Mouse (Mus musculus) forebrain, embryonic 16.5 days (tissue): ENCODE measurements around the gene Rpl10a. TPM values are rescaled to one million over a fixed set of nuclear protein-coding genes. Genes with fewer than 3 reads are reported as not detected.

Experiments
- ATAC-seq: fragments of 200-750 bp; cut with Nextera tagmentation; 2 replicates; pipeline ENCODE4 v1.8.0; 2017; ENCODE audit warnings: mild to moderate bottlenecking, moderate library complexity
- H3K27ac ChIP-seq: fragments of 300-500 bp; sonication (generic); 2 replicates; pipeline ENCODE4 v1.5.1; 2014; ENCODE audit warnings: low read length, control low read depth
- H3K27me3 ChIP-seq: fragments of 300-500 bp; sonication (generic); replicated peaks from 2 replicates; pipeline ENCODE4 v1.6.1; 2014; ENCODE audit warnings: low read length; ENCODE audit not compliant: control insufficient read depth, insufficient read depth
- H3K36me3 ChIP-seq: fragments of 300-500 bp; sonication (generic); 2 replicates; pipeline ENCODE4 v1.6.1; 2014; ENCODE audit not compliant: control insufficient read depth, insufficient read depth
- H3K4me1 ChIP-seq: fragments of 300-500 bp; sonication (generic); replicated peaks from 2 replicates; pipeline ENCODE4 v1.6.1; 2014; ENCODE audit warnings: low read length; ENCODE audit not compliant: control insufficient read depth, insufficient read depth
- H3K4me2 ChIP-seq: fragments of 300-500 bp; sonication (generic); 2 replicates; pipeline ENCODE4 v1.6.1; 2014; ENCODE audit warnings: mild to moderate bottlenecking, low read length, control low read depth
- H3K4me3 ChIP-seq: fragments of 300-500 bp; sonication (generic); replicated peaks from 2 replicates; pipeline ENCODE4 v1.5.1; 2014; ENCODE audit warnings: mild to moderate bottlenecking, low read length, control low read depth
- H3K9ac ChIP-seq: fragments of 300-500 bp; sonication (generic); replicated peaks from 2 replicates; pipeline ENCODE4 v1.6.1; 2014; ENCODE audit warnings: low read depth, low read length, control low read depth
- H3K9me3 ChIP-seq: fragments of 300-500 bp; sonication (generic); 2 replicates; pipeline ENCODE4 v1.6.1; 2016; ENCODE audit warnings: low read length; ENCODE audit not compliant: control insufficient read depth
- WGBS: fragments of 180-500 bp; shearing (Covaris S2); extraction: QIAGEN DNeasy Blood & Tissue Kit; methylation state at CpG from one replicate; pipeline ENCODE4 v1.1.7; 2014; 5-methylcytosine and 5-hydroxymethylcytosine counted together
- polyA plus RNA-seq: library from polyadenylated mRNA; unstranded; fragments of >200 nt; fragmentation: Nextera tagmentation; extraction: Ambion mirVana; gene quantifications from 2 replicates; pipeline ENCODE4 v1.2.1, GENCODE M21; 2015

Gene Rpl10a
- polyA plus RNA-seq, 1 experiment from 2014 or later: 354 TPM

DNA sequence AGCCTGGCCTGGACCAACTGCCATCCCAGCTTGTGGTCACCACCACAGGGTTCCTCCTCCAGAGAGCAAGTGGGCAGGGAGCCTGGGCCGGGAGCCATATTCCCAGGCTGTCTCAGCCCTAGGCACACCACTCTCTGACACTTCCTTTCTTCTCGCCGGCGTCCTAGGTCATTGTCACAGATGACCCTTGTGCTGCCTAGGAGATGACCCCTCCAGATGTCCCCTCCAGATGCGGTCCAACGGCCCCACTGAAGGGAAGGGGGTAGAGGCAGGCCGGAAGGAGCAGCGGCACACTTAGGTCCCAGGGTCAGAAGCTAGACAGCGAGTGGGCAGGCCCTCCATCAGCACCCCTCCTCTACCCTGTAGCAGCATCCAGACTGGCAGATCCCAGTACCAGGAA lies 27.9 kb upstream of the Rpl10a start:
- H3K27ac ChIP-seq: no peak overlapping the region
- WGBS: 79% methylated on average over 9 of the region's 9 CpGs
- no peak overlapping the region for H3K4me3 ChIP-seq
- no peak overlapping the region for H3K4me2 ChIP-seq
- no peak for ATAC-seq
- H3K9ac ChIP-seq: no peak overlapping the region
- no peaks in the 10 kb centered on the region for H3K27me3 ChIP-seq
- H3K36me3 ChIP-seq: no peaks in the 10 kb centered on the region
- no peaks in the 10 kb centered on the region for H3K9me3 ChIP-seq
- H3K4me1 ChIP-seq: no peaks in the 10 kb centered on the region

DNA sequence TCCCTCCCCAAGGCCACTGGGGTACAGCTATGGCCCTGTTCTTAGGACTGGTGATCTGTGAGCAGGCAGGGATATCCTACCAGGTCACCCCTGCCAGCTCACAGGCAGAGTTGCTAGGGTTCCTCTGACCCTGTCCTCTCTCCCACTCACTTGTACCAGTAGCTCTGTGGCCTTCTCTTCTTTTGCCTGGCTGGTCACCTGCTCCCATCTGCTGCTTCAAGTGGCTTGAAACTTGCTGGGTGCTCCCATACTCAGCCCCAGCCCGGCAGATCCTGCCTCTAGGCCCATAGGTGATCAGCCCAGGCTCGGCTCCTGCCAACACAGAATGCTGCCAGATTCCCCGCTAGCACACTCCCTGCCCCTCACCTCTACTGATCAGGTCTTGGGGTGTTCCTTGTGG lies 27.4 kb upstream of the Rpl10a start:
- 64% methylated on average over 3 of the region's 3 CpGs for WGBS

DNA sequence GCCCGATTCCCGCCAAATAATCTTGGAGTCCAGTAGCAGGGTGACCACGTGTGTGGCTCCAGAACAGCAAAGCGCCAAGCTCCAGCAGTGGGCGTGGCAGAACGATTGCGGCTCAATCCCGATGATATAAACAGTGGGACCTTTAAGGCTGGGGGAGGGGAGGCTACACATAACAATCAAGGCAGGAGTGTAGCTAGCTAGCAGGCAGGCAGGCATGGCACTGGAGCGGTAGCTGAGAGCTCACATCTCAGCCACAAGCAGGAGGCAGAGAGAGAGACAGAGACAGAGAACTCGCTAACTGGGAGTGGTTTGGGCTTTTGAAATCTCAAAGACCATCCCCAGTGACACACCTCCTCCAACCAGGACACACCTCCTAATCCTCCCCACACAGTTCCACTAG lies 23.1 kb upstream of the Rpl10a start:
- ATAC-seq: no peak
- no peaks in the 10 kb centered on the region for H3K36me3 ChIP-seq
- H3K4me1 ChIP-seq: 0 out of 2 replicates have a peak, but pooled peaks cover 2% of the 10 kb centered on the region
- H3K4me2 ChIP-seq: no peak overlapping the region
- H3K9me3 ChIP-seq: no peaks in the 10 kb centered on the region
- H3K27me3 ChIP-seq: no peaks in the 10 kb centered on the region
- WGBS: 50% methylated on average over 10 of the region's 10 CpGs
- no peak overlapping the region for H3K27ac ChIP-seq
- H3K9ac ChIP-seq: no peak overlapping the region
- no peak overlapping the region for H3K4me3 ChIP-seq

More for the DNA sequence above, 27.4 kb upstream of the Rpl10a start:
- H3K36me3 ChIP-seq: no peaks in the 10 kb centered on the region
- H3K9ac ChIP-seq: no peak overlapping the region
- H3K27me3 ChIP-seq: no peaks in the 10 kb centered on the region
- no peak overlapping the region for H3K27ac ChIP-seq
- no peaks in the 10 kb centered on the region for H3K9me3 ChIP-seq
- no peak for ATAC-seq
- H3K4me2 ChIP-seq: no peak overlapping the region
- H3K4me1 ChIP-seq: no peaks in the 10 kb centered on the region
- H3K4me3 ChIP-seq: no peak overlapping the region

DNA sequence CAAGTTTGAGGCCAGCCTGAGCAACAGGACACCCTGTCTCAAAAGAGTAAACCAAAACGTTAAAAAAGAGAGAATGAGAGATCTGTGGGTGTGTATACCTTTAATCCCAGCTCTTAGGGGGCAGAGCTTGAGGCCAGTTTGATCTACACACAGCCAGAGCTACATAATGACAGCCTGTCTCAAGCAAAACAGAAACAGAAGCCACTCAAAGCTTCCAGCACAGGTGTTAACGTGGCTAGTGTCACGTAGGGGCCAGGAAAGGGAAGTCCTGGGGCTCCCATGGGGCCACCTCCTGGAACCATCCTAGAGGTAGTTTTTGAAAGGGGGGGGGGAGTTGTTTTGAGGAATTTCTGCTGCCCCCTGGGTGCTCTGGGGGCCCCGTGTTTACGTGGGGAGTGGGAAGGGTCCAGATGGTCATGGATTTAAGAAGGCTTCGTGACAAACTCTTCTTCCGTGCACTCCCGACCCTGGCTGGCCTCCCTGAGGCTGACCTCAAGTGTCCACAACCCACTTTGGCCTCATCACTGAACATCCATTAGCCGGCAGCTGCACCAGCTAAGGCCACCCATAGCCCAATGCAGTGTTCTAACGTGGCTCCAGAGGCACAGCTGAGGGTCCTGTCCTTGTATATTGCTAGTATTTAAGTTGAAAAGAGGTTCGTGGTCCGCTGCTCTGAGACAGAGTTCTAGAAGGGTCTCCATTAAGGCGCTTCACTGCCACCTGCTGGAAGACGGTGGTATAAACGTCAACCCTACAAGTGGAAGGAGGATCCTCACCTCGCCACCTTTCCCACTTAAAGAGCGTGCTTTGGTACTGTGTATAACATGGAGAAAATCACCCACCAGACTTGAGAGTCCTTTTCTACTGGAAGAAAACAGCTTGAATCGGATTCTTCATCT lies 19.7 kb upstream of the Rpl10a start:
- 0 out of 2 replicates have a peak, but pooled peaks cover 7% of the 10 kb centered on the region for H3K4me1 ChIP-seq
- no peak for ATAC-seq
- no peaks in the 10 kb centered on the region for H3K27me3 ChIP-seq
- peak overlapping the region; percentile 17; the same call in 1 of the 2 replicates for H3K9ac ChIP-seq
- no peak overlapping the region for H3K4me3 ChIP-seq
- H3K4me2 ChIP-seq: peak overlapping the region; percentile 13; the same call in 1 of the 2 replicates
- no peak overlapping the region for H3K27ac ChIP-seq
- no peaks in the 10 kb centered on the region for H3K9me3 ChIP-seq
- H3K36me3 ChIP-seq: no peaks in the 10 kb centered on the region
- WGBS: 18% methylated on average over 18 of the region's 18 CpGs

DNA sequence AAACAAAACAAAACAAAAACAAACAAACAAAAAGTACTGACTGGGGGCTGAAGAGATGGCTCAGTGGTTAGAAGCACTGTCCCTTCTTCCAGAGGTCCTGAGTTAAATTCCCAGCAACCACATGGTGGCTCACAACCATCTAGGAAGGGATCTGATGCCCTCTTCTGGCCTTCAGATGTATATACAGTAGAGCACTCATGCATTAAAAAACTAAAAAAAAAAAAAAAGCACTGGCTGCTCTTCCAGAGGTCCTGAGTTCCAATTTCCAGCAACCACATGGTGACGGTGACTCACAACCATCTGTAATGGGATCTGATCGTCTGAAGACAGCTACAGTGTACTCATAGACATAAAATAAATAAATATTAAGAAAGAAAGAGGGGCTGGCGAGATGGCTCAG lies 17.4 kb upstream of the Rpl10a start:
- ATAC-seq: no peak
- Histone ChIP-seq H3K4me3 (no peak overlapping the region), H3K4me2 (no peak overlapping the region), H3K9ac (no peak overlapping the region), H3K9me3 (no peaks in the 10 kb centered on the region), H3K27ac (no peak overlapping the region), H3K27me3 (no peaks in the 10 kb centered on the region), H3K4me1 (peaks cover 19% of the 10 kb centered on the region), H3K36me3 (no peaks in the 10 kb centered on the region)
- 80% methylated on average over 3 of the region's 3 CpGs for WGBS

DNA sequence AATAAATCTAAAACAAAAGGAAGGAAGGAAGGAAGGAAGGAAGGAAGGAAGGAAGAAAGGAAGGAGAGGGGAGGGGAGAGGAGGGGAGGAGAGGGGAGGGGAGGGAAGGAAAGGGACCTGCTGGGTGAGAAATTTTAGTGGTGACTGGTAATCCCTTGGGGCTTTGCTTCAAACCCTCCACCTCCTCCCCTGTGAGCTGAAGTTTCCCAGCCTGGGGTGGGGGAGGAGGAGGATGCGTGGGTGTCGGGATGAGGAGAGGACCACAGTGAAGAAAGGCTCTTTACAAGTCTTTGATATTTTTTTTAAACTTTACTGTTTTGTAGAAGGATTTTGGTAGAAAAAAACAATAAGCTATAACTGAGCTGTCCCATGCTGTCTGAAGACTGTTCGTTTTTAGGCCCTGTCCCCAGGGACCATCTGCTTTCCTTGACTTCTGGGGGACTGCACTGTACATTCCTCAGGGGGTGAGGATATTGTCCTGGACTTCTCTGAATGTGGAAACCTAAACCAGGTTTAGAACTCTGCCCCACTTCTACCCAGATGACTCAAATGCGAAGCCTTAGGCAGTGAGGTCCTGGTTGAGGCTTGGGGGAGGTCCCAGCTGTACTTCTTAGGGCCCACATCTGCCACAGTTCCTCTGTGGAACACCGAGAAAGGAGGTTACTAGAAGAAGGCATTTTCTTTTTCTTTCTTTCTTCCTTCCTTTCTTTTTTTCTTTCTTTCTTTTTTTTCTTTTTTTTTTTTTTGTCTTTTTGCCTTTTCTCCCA lies 16.7 kb upstream of the Rpl10a start:
- Histone ChIP-seq H3K27ac (no peak overlapping the region), H3K9me3 (no peaks in the 10 kb centered on the region), H3K27me3 (no peaks in the 10 kb centered on the region), H3K9ac (no peak overlapping the region), H3K36me3 (no peaks in the 10 kb centered on the region), H3K4me1 (peaks cover 19% of the 10 kb centered on the region), H3K4me3 (no peak overlapping the region), H3K4me2 (no peak overlapping the region)
- no peak for ATAC-seq
- WGBS: 76% methylated on average over 5 of the region's 5 CpGs

DNA sequence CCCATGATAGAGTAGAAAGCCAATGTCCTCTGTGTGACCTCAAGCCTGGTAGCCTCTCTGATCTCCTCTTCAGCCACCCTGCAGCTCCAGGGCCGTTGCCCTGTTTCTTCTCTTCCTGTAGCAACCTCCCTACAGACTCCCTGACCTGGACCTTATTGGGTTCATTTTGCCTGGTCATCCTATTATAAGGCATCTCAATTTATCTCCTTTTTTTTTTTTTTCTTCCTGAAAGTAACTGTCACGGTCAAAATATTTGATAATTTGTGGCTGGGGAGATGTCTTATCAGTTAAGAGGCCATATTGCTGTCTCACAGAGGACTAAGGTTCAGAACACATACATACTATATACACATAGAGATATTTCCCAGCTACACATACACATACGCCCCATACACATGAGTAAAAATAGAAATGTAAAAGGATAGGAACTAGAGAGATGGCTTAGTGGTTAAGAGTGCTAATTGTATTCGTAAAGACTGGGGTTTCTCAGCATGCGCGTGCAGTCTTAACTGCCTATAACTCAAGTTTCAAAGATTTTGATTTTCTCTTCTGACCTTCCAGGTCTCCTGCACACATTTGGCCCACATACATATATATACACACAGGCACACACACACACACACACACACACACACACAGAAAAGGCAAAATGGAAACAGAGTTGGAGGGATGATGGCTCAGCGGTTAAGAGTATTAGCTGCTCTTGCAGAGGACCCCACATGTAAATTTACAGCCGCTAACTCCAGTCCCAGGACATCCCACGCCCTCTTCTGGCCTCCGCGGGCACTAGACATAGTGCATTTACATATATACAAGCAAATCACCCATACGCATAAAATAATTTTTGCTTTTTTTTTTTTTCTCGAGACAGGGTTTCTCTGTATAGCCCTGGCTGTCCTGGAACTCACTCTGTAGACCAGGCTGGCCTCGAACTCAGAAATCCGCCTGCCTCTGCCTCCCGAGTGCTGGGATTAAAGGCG lies 15.7 kb upstream of the Rpl10a start:
- ATAC-seq: peak; percentile 10; the same call in 1 of the 2 replicates
- H3K9ac ChIP-seq: peak overlapping the region; percentile 22
- peak overlapping the region; percentile 81 for H3K4me3 ChIP-seq
- H3K27ac ChIP-seq: peak overlapping the region; percentile 60; the same call in 1 of the 2 replicates
- no peaks in the 10 kb centered on the region for H3K36me3 ChIP-seq
- peaks cover 19% of the 10 kb centered on the region for H3K4me1 ChIP-seq
- no peaks in the 10 kb centered on the region for H3K9me3 ChIP-seq
- peak overlapping the region; percentile 54 for H3K4me2 ChIP-seq
- no peaks in the 10 kb centered on the region for H3K27me3 ChIP-seq
- 28% methylated on average over 16 of the region's 17 CpGs for WGBS

DNA sequence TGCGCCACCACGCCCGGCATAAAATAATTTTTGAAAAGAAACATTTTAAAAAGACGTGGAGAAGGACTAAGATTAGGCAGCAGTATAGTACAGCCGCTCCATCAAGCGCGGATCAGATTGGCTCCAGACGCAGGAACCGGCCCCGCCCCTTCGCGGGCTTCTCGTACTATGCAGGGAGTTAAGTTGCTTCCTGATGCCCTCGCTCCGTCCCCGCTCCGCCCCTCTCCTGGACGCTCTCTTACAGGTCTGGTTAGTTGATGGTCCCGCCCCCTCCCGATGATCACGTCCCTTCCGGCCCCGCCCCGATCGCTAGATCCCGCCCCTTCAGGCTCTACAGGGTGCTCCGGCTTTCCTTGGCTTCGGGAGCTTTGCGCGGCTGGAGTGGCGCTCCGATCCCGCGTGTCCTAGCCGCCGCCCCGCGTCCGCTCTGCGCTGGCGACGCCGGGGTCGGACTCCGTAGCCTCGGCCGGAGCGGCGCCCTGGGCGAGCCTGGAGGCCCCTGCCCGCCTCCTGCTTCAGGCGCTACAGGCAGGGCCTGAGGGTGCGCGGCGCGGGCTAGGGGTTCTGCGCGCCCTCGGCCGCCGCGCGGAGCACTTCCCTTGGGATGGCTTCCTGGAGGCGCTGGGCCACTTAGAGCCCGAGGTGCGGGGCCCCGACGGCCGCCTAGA lies 14.9 kb upstream of the Rpl10a start, which contains the start of gene Fance:
Fance (plus strand) TSS at position 308 of the 668 bp plus-strand sequence.
- Histone ChIP-seq H3K4me2 (peak within 1 kb of the TSS; percentile 54), H3K4me1 (peaks cover 19% of the 10 kb centered on the region), H3K27me3 (no peaks in the 10 kb centered on the region), H3K9ac (peak within 1 kb of the TSS; percentile 84), H3K27ac (peak within 1 kb of the TSS; percentile 89), H3K9me3 (no peaks in the 10 kb centered on the region), H3K36me3 (0 out of 2 replicates have a peak, but pooled peaks cover 2% of the 10 kb centered on the region), H3K4me3 (peak within 1 kb of the TSS; percentile 81)
- under 1% methylated on average over 68 of the region's 69 CpGs for WGBS
- ATAC-seq: peak; percentile 98
